Mouse (Mus musculus): Measurements from ENCODE around the gene 4930519P11Rik. TPM values are rescaled to one million over a fixed set of nuclear protein-coding genes. Genes with fewer than 3 reads are reported as not detected.

The 4930519P11Rik gene
- polyA plus RNA-seq, 1 experiment from 2014 or later: not detected

- Histone ChIP-seq H3K9ac (ENCODE audit: low read depth, low read length) (no peak overlapping the region), H3K9me3 (ENCODE audit: control insufficient read depth, low read length) (no peaks in the 10 kb centered on the region), H3K27ac (ENCODE audit: low read depth, low read length) (no peak overlapping the region), H3K4me3 (ENCODE audit: low read depth, low read length) (no peak overlapping the region), H3K4me2 (no peak overlapping the region), H3K27me3 (replicated peaks; ENCODE audit: control insufficient read depth, insufficient read depth, low read length) (no peaks in the 10 kb centered on the region), H3K4me1 (replicated peaks; ENCODE audit: control insufficient read depth, insufficient read depth, low read length) (peaks cover 29% of the 10 kb centered on the region), H3K36me3 (ENCODE audit: control insufficient read depth, insufficient read depth, low read length) (peaks cover 20% of the 10 kb centered on the region; the same call in 1 of the 2 replicates)
- ATAC-seq (replicated peaks; ENCODE audit: low FRiP score) (no peak), DNase-seq (ENCODE audit: low spot score) (no peak)
- WGBS: 91% methylated on average over 22 of the region's 22 CpGs
These were observed 49.5 kb downstream of the 4930519P11Rik start for GRCm38 (mm10) chr2:154563612-154564170.

Other genes starting within 250 kb of the 4930519P11Rik start
- gene Cdk5rap1, start 240.4 kb downstream of the 4930519P11Rik start, polyA plus RNA-seq (2014; fragmentation: Nextera tagmentation; extraction: Ambion mirVana): 23.5 and 23.7 TPM in 2 replicates
- gene Snta1, start 205.3 kb downstream of the 4930519P11Rik start, polyA plus RNA-seq (2014; fragmentation: Nextera tagmentation; extraction: Ambion mirVana): 1.5 and 2.4 TPM in 2 replicates
- gene Cbfa2t2, start 177.0 kb downstream of the 4930519P11Rik start, polyA plus RNA-seq (2014; fragmentation: Nextera tagmentation; extraction: Ambion mirVana): 23.5 and 23.6 TPM in 2 replicates
- gene 1700003F12Rik, start 66.4 kb downstream of the 4930519P11Rik start, polyA plus RNA-seq (2014; fragmentation: Nextera tagmentation; extraction: Ambion mirVana): 1.0 and 1.8 TPM in 2 replicates
- gene Actl10, start 61.7 kb downstream of the 4930519P11Rik start, polyA plus RNA-seq (2014; fragmentation: Nextera tagmentation; extraction: Ambion mirVana): 0.25 TPM in 1 of 2 replicates, not detected in the other
- 1.9 and 2.4 TPM in 2 replicates for gene Necab3, start 54.5 kb downstream of the 4930519P11Rik start, polyA plus RNA-seq (2014; fragmentation: Nextera tagmentation; extraction: Ambion mirVana)
- 12.6 and 14.0 TPM in 2 replicates for gene E2f1, start 43.5 kb downstream of the 4930519P11Rik start, polyA plus RNA-seq (2014; fragmentation: Nextera tagmentation; extraction: Ambion mirVana)
- 25.2 and 25.6 TPM in 2 replicates for gene Pxmp4, start 9.7 kb downstream of the 4930519P11Rik start, polyA plus RNA-seq (2014; fragmentation: Nextera tagmentation; extraction: Ambion mirVana)
- 1.3 and 1.5 TPM in 2 replicates for gene Zfp341, start 140 bp downstream of the 4930519P11Rik start, polyA plus RNA-seq (2014; fragmentation: Nextera tagmentation; extraction: Ambion mirVana)
- gene Chmp4b, start 38.3 kb upstream of the 4930519P11Rik start, polyA plus RNA-seq (2014; fragmentation: Nextera tagmentation; extraction: Ambion mirVana): 9.3 and 10.9 TPM in 2 replicates
- gene Gm14214, start 156.6 kb upstream of the 4930519P11Rik start, polyA plus RNA-seq (2014; fragmentation: Nextera tagmentation; extraction: Ambion mirVana): not detected in 2 replicates
- gene Raly, start 177.7 kb upstream of the 4930519P11Rik start, polyA plus RNA-seq (2014; fragmentation: Nextera tagmentation; extraction: Ambion mirVana): 59.5 and 66.2 TPM in 2 replicates
- 0.62 TPM in 1 of 2 replicates, not detected in the other for gene a, start 178.0 kb upstream of the 4930519P11Rik start, polyA plus RNA-seq (2014; fragmentation: Nextera tagmentation; extraction: Ambion mirVana)

All from liver, embryonic 11.5 days (tissue).